Mouse (Mus musculus) frontal cortex, postnatal 25 days (tissue): ENCODE measurements around the gene Ifitm5.
A peak's percentile ranks its signal among the peaks of the same experiment; 100 is the strongest.

Experiments used
- DNase-seq, 2 experiments: peaks; one replicate each; pipeline ENCODE4 v3.0.0; 2022; ENCODE audit warnings: low spot score in 2 of 2

The Ifitm5 gene

GRCm38 (mm10) chr7:140941222-140942051 lies 8.7 kb downstream of the Ifitm5 start, which contains the start of gene Pgghg:
Pgghg (plus strand) TSS chr7:140941391.
- peak; percentile 29 to 35 for DNase-seq

GRCm38 (mm10) chr7:140939669-140940171 lies 10.4 kb downstream of the Ifitm5 start:
- no peak for DNase-seq

- no peak for DNase-seq
These were observed 11.2 kb downstream of the Ifitm5 start for GRCm38 (mm10) chr7:140938896-140939295.

- DNase-seq: no peak
These were observed 11.7 kb downstream of the Ifitm5 start for GRCm38 (mm10) chr7:140938436-140938835.

- no peak for DNase-seq
These were observed 22.9 kb downstream of the Ifitm5 start for GRCm38 (mm10) chr7:140927181-140927580.

GRCm38 (mm10) chr7:140923070-140923775 lies 26.9 kb downstream of the Ifitm5 start:
- no peak for DNase-seq

- no peak for DNase-seq
These were observed 27.6 kb downstream of the Ifitm5 start for GRCm38 (mm10) chr7:140922398-140923069.

- DNase-seq: no peak
These were observed 28.7 kb downstream of the Ifitm5 start for GRCm38 (mm10) chr7:140921225-140921975.

GRCm38 (mm10) chr7:140920418-140921029 lies 29.6 kb downstream of the Ifitm5 start, which contains the start of gene Nlrp6:
Nlrp6 (plus strand) TSS chr7:140920902.
- DNase-seq: no peak

GRCm38 (mm10) chr7:140919911-140920310 lies 30.2 kb downstream of the Ifitm5 start:
- no peak for DNase-seq

- no peak for DNase-seq
These were observed 35.9 kb downstream of the Ifitm5 start for GRCm38 (mm10) chr7:140914031-140914690.

GRCm38 (mm10) chr7:140912846-140913482 lies 37.1 kb downstream of the Ifitm5 start:
- no peak for DNase-seq

GRCm38 (mm10) chr7:140912293-140912692 lies 37.8 kb downstream of the Ifitm5 start:
- DNase-seq: peak in 1 of 2 experiments; percentile 29

- DNase-seq: peak; percentile 38 to 64
These were observed 41.4 kb downstream of the Ifitm5 start for GRCm38 (mm10) chr7:140908634-140909107.

- no peak for DNase-seq
These were observed 41.9 kb downstream of the Ifitm5 start for GRCm38 (mm10) chr7:140908181-140908580.

GRCm38 (mm10) chr7:140907697-140908096 lies 42.4 kb downstream of the Ifitm5 start:
- no peak for DNase-seq

- DNase-seq: no peak
These were observed 43.0 kb downstream of the Ifitm5 start for GRCm38 (mm10) chr7:140907131-140907530.

GRCm38 (mm10) chr7:140905642-140906081 lies 44.4 kb downstream of the Ifitm5 start:
- DNase-seq: no peak

- peak; percentile 68 to 72 for DNase-seq
These were observed 46.9 kb downstream of the Ifitm5 start for GRCm38 (mm10) chr7:140903212-140903611.
